Mouse (Mus musculus) urinary bladder, postnatal 36 days (tissue): ENCODE results near the gene Sema4d.
"Not testable (repeated sequence)": the region's sequence is repeated elsewhere in the genome, so short reads cannot be mapped to it uniquely, and the experiment has no call there.

Experiments used
- DNase-seq, 2 experiments: peaks; one replicate each; pipeline ENCODE4 v3.0.0; 2022; ENCODE audit warnings: low spot score in 2 of 2, mixed read lengths in 1 of 2

Gene Sema4d

DNA sequence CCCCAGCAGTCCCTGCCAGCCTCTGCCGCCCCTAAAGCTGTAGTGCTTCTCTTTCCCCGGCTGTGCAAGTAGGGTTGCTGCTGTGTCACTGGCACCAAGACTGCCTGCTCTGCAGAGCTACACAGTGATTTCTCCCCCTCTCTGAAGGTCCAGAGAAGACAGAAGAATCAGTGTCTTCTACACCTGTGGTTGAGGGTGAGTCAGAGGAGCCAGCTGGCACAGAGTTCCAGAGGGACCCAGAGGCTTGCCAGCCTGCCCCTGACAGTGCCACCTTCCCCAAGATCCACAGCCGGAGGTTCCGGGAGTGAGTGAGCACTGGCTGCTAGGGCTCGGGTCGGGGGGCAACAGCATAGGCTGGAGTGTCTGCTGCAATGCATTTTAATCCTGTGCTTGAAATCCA, 114.9 kb downstream of the Sema4d start:
- no peak for DNase-seq

DNA sequence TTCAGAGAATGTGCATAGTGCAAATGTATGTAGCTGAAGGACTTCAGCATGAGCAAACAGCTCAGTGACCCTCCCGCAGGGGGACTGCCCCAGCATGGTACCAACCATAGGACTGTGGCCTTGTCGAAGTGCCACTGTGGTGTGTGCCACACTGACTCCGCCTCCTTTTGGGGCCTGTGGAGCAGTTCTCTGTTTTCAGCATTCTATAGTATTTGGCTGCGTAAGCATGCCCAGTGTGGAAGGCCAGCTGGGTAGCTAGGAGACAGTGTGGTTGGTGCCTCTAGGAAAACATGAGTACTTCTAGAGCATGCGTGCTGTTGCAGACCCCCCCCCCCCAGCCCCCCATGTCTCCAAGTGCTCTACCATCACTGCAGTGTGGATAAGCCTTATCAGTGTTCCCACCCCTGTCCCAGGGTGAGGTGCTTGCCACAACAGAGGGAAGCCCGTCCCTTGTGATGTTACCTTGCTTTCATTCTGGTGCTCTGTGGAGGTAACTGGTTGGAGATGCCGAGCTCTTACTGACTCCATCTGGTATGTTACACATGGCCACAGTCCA, 115.8 kb downstream of the Sema4d start:
- no peak for DNase-seq

DNA sequence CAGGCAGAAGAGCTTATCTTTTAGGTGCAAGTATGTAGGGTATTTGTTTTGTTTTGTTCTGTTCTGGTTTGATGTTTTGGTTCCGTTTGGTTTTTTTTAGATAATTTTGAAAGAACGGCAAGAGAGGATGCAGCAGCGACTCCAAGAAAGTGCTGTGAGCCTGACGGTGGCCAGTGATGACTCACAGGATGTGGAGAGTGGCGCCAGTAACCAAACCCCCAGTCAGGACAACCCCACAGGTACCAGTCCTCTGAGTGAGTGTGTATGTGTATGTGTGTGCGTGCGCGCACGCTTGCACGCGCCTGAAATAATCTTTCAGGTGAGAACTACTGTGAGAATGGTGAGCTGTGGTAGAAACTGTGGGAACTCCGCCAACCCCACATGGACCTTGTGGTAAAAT, 116.5 kb downstream of the Sema4d start:
- no peak for DNase-seq

DNA sequence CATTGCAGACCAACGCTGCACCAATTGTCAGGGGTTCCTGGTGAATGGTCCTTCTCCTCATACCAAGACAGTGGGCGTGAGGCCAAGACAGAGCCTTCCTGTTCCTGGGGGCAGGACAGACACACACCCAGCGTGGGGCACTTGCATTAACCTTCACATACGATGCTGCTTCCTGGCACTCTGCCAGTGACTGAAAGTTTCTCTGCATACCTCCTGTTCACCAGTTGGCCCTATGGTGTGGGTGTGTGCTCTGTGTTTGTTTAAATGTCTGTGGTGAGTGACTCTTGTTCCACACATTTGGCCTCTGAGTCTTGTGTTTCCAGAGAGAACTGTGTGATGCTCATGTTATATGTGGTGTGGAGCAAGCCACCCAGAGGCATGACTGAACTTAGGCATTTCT, 116.9 kb downstream of the Sema4d start:
- DNase-seq, result no peak

DNA sequence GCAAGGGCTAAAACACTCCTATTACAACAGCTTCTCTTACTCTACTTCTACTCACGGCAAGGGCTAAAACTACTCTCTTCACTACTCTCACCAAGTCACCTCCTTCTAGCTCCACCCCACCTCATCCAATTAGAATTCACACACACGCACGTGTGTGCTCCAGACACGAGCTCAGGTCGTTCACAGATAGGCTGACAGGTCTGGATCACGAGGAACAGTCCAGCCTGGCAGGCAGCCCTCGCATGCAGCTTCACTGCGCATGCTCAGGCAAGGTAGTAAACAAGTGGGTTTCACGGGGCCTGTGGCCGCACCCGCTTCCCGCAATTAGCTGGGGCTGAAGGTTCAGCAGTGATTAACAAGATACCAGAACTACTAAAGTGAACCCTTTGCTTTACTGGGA, 125.4 kb downstream of the Sema4d start:
- DNase-seq, result not testable (repeated sequence)

DNA sequence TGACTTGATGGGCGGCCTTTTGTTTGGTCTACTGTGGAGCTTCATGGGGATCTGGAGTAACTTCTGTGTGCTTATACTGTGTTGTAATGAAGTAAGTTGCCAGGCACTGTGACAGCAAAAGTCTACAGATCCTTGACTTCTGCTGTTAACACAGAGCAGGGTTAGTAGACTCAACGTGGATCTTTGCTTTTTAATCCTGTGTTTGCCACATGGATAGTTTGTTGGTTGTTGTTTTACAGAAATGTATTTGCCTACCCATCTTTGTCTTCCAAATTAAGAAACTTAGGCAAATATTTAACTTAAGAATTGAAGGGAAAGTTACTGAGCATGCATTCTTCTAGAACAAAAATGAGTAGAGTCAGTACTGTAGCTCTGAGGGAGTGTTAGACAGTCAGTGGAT, 130.0 kb downstream of the Sema4d start:
- DNase-seq, result no peak

DNA sequence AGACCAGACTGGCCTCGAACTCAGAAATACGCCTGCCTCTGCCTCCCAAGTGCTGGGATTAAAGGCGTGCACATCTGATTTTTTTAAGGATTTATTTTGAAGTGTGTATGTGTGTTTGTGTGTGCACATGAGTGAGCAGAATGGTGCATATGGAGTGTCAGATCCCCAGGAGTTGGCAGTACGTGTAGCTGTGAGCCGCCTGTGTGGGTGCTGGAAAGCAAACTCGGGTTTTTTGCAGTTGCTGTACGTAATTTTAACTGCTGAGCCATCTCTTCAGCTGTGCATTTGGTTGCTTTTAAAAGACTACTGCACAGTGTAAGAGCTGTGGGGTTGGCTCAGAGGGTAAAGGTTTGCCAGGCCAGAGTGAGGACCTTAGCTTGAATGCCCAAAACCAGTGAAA, 134.0 kb downstream of the Sema4d start:
- no peak for DNase-seq

DNA sequence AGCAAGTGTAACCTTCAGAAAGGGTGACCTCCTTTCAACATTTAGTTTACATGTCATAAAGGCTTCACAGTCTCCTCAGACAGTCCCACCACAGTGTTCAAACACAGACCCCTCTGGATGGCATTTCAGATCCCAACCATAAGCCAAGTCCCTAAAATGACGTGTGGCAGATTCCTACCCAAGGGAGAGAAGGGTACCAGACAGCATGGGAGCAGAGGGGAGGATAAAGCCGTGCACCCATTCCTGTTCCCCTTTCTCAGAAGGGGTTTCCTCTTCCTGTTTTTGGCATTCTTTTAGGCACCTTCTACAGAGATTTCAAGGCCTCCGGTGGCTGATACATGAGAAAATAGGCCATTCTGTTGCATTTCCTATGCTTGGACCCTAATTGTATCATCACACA, 135.5 kb downstream of the Sema4d start:
- DNase-seq, result no peak

DNA sequence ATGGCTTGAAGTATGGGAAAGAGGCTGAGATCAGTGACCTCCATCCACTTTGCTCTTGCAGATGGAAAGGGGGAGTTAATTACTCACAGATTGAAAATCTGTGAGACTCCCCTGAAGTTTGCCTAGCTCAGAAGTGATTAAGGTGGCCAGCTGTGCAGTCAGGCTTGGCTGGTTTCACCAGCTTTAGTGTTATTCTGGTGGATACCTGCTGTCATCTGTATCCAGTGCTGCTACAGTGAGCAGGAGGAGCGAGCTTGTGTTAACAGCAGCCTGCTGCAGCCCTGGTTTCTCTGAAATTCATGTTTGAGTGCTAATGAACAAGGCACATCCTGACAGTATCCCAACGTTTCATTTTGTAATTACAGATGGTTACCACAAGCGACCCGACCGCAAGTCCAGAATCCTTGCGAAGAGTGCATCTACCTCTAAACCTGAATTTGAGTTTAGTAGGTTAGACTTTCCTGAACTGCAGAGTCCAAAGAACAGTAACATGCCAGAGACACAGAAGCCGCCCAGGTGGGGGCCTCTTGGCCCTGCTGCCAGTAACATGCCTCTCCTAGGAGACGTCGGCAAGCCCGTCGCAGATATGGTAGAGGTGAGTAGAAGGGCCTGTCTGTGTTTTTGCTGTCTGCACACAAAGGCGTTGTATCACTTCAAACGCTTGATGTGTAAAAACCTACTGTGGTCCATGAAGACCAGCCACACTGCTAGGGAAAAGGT, 136.9 kb downstream of the Sema4d start:
- no peak for DNase-seq

DNA sequence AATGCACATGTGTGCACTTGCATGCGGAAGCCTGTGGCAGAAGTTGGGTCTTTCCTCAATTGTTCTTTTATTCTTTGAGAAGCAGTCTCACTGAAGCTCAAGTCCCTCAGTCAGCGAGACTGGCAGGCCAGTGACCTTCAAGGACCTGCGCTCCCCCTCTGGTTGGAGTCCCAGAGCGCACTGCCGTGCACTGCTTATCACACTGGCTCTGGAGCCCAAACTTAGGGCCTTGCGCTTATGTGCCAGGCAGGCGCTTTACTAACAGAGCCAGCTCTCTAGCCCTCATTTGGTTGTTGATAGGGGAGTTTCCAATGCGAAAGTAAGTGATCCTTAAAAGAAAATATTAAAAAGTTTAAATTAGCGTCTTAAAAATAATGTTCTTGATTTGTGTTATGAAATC, 139.6 kb downstream of the Sema4d start:
- no peak for DNase-seq

DNA sequence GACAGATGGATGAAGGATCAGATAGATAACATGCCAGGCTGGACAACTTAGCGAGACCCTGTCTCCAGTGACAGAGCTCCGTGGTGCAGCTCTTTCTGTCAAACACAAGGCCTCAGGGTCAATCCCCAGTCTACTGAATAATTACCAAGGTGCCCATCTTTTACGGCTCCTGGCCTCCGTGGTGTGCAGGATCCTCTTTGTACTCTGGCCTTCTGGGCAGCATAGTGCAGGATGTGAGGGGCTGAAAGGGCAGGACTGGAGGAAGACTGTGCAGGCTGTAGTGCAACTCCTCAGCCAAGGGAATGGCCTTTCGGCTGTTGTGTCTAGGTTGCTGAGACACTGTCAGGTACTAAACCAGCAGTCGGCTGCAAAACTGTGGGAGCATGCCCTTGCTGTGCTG, 140.4 kb downstream of the Sema4d start:
- no peak for DNase-seq

DNA sequence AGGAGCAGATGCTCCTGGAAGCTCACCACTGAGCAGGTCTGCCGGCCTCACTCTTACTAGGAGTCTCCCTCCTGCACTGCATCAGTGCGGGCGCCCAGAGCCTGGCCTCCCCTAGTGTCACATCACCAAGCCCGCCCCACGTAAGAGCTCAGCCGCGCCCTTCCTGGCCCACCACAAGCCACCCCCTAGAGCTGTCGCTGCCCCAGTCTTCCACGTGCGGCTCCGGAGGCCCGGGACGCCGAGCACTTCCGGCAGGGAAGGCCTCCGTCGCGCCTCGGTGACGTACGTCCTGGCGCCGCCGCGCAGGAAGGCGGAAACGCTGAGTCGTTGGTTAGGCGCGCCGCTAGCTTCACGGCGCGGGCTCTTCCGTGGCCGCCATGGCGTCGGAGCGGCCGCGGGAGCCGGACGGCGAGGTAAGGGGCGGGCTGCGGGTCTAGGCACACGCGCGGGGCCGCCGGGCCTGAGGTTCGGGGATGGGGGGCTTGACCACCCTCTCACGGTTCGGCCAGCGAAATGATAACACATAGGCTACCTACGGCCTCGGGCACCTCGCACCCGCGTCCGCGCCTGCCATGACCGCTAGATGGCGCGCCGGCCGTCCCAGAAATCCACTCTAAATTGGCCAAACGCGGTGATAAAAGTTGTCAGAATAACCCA, 142.0 kb downstream of the Sema4d start, which contains the start of gene Secisbp2:
Gene Secisbp2, plus strand, starts transcription at position 290 of the 657 bp plus-strand sequence.
- DNase-seq, result peak; percentile 92 to 93

DNA sequence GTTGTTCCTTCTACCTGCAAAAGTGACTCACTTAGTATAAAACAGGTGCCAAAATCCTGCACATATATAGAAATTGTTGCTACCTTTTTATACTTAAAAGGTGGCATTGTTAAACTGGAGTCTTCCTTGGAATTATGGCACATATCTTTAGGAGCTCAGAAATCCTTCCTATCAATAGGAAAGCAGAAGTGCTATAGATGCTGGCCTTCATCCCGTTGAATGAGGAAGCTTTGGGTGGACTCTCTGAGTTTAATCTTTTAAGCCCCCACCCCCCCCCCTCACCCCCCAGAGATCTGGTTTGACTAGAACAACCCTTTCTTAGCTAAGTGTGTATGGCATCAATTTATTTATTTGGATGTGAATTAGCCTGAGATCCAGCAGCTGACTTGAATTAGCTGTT, 143.8 kb downstream of the Sema4d start:
- no peak for DNase-seq

DNA sequence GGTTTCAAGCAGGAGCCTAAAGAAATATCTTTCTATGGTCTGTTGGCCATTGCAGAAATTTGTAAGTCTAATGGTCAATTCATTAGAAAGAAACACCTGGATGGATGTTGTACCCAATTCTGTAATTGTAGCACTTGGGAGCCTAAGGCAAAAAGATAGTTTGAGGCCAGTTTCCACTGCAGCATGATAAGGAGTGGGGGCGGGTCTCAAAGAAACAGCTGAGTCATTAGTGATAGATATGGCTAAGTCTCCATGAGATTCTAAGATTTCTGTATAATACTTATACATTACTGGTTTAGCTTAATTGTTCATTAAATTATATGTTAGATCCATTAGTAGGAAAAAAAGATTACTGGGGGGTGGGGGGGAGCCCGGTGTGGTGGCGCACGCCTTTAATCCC, 145.3 kb downstream of the Sema4d start:
- DNase-seq, result no peak

DNA sequence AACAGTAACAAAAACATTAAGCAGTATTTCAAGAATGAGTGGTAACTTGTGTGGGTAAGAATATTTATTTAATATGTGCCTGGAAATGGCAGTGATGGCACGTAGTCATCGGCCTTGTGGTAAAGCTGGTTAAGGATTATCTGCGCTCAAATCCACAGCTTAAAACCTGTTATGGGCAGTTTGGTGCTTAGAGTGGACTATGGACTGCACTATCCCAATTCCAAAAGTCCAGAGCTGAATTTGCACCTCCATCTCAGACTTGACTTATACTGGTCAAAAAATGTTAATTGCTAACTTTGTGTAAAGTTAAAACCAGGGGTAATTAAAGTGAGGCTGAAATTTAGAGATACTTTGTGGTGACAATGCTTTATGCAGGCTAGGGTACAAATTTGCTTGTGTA, 145.8 kb downstream of the Sema4d start:
- no peak for DNase-seq

DNA sequence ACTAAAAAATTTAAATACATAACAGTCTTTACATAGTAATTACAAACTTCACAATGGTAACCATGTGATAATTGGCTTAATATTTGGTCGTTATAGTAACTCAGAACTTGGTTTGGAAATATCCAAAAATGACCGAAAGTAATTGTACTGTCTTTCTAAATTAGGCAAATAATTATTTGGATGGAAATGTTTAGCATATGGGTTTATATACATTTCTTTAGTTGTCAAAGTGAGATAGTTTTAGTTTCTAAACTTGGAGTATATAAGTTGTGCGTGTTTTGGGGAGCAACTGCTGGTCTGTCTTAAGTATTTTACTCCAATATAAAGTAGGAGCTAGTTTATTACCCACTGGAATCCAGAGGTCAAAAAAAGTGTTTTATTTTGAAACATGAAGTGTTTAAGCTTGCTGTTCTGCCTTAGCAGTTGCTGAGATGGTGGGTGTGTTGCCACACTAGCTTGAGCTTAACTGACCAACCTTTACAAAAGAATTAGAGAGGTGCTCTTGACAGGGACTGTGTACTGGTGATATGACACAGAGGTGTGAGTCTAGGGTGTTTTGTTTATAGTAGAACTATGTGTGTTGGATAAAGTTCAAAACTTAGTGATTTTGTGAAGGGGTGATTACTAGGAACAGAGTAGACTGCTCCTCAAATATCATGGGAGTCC, 147.1 kb downstream of the Sema4d start:
- DNase-seq, result no peak

DNA sequence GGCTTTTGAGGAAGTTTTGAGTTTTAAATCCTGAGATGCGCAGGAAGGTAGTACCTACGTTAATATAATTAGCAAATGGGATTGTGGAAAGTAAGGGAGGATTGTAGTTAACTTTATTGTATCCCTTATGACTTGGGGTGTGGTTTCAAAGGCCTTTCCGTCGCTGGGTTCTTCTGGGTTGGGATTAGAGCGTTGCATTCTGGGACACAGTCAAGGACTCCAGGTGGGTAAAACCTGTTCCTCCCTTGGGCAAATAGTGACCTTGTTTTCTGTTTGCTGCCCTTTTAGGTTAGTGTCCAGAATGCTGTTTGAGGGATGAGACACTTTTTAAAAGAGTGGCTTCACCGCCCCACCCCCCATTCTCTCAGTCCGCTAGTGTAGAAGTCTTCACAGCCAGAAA, 147.7 kb downstream of the Sema4d start:
- DNase-seq, result no peak

DNA sequence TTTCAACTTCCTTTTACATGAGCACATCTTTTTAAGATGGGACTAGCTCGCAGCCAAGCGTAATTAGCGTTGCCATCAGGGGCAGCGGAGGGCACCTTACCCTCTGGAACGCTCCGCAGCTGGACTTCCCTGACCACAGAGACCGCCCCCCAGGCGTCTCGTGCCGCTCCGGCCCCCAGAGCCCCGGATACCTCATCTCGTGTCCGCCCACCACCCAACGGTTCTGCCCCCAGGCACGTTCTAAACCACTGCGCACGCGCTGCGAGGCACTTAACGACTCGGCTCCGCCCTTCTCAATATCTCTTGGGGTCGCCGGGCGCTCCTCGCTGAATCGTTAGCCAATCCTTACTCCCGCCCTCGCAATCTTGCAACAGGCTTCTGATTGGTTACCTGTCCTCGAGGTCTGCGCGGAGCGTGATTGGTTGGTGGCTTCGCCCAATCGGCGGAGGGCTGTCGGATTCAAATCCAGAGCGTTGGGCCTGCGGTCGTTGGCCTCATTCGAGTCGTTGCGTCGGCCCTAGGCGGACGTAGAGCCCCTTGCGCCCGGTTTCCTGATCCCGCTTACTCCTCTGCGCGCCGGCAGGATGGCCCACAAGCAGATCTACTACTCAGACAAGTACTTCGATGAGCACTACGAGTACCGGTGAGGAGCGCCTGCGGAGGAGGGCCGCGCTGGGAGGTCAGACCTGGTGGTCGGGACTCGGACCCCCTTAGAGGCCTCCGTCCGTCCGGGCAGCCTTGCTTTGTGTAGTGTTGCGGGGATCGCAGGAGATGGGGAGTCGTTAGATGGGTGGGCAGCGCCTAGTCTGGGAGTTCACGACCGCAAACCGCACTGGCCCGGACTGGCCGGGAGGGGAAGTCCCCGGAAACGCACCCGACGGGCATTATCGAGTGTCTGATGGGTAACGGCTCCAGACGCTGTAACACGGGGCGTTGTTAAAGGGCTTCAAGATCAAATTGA, 148.4 kb downstream of the Sema4d start, which contains the start of gene Cks2:
Gene Cks2, plus strand, starts transcription at position 404 of the 961 bp plus-strand sequence.
- peak; percentile 90 to 97 for DNase-seq

DNA sequence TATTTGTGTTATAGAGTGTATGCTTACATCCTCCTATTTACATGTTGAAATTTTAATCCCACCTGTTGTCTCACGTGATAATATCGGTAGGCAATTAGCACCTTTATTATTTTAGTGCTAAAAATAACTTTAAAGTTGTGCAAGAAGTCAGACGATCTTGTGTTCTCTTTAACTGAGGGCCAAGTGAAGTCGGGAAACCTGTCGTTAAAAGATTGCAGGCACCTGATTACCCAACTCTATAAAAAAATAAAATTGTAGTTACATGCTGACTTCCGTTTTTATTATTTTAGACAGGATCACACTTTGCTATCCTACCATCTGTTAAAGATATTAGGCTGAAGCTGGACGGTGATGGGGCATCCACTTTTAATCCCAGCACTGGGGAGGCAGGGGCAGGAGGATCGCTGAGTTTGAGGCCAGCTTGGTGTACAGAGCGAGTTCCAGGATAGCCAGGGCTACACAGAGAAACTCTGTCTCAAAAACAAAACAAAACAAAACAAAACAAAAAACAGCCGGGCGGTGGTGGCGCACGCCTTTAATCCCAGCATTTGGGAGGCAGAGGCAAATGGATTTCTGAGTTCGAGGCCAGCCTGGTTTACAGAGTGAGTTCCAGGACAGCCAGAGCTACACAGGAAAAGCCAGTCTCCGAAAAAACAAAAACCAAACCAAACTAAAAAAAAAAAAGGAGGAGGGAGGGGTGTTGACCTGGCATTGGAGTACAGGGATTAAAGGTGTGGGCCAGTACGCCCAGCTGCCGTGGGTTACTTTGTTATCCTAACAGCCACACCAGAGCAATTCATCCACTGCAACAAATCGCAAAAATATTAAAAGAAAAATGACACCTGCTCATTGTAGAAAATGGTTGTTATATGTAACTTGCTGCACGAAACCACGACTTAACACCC, 149.4 kb downstream of the Sema4d start:
- DNase-seq, result no peak

DNA sequence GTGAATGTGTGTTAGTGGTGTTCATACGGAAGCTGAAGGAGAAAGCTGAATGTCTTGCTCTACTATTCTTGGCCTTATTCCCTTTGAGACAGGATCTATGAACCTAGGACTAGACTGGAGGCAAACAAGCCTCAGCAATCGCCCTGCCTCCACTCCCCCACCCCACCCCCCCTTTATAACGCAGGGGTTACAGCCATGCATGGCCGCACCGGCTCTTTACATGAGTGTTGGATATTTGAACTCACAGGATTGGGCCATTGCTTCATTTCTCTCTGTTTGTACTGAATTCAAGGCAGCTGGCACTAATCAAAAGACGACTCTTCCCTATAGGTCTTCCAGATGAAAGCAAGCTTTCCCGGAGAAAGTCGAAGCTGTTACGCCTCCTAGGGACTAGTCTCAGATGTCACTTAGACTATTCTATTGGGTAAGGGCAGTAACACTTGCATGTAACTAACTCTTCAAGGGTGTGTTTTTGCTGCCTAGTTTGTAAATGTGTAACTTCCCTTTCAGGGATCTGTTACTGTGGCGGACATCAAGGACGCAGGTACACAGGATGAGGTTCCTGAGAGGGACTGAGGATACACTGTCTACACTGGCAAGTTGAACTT, 151.3 kb downstream of the Sema4d start:
- no peak for DNase-seq
